Mouse (Mus musculus) intestine, embryonic 14.5 days (tissue): Measurements from ENCODE around the gene Hsd3b6. TPM values are rescaled to one million over a fixed set of nuclear protein-coding genes. Genes with fewer than 3 reads are reported as not detected.

Experiments used
- ATAC-seq: fragments of 200-750 bp; cut with Nextera tagmentation; replicated peaks from 2 replicates; pipeline ENCODE4 v1.8.0; 2017; ENCODE audit warnings: low read depth, moderate number of reproducible peaks, moderate TSS enrichment, moderate library complexity; ENCODE audit not compliant: low FRiP score, low TSS enrichment
- DNase-seq: peaks from one replicate; pipeline ENCODE4 v3.0.0-alpha.2; 2018; ENCODE audit warnings: low spot score
- H3K27ac ChIP-seq: fragments of 300-500 bp; sonication (generic); 2 replicates; pipeline ENCODE4 v1.5.1; 2014; ENCODE audit warnings: low read depth, mild to moderate bottlenecking, control low read depth
- H3K27me3 ChIP-seq: fragments of 300-500 bp; sonication (generic); replicated peaks from 2 replicates; pipeline ENCODE4 v1.6.1; 2014; ENCODE audit warnings: low read length, control low read depth; ENCODE audit not compliant: control insufficient read depth, insufficient read depth
- H3K36me3 ChIP-seq: fragments of 300-500 bp; sonication (generic); 2 replicates; pipeline ENCODE4 v1.6.1; 2014; ENCODE audit warnings: low read length, control low read depth; ENCODE audit not compliant: control insufficient read depth, insufficient read depth
- H3K4me1 ChIP-seq: fragments of 300-500 bp; sonication (generic); replicated peaks from 2 replicates; pipeline ENCODE4 v1.6.1; 2014; ENCODE audit warnings: low read length, control low read depth, mixed read lengths; ENCODE audit not compliant: control insufficient read depth, insufficient read depth
- H3K4me2 ChIP-seq: fragments of 300-500 bp; sonication (generic); 2 replicates; pipeline ENCODE4 v1.6.1; 2014; ENCODE audit warnings: low read length
- H3K4me3 ChIP-seq: fragments of 300-500 bp; sonication (generic); 2 replicates; pipeline ENCODE4 v1.5.1; 2014; ENCODE audit warnings: low read depth, low read length, control low read depth, mixed read lengths
- H3K9ac ChIP-seq: fragments of 300-500 bp; sonication (generic); 2 replicates; pipeline ENCODE4 v1.6.1; 2014; ENCODE audit warnings: mild to moderate bottlenecking, low read length
- H3K9me3 ChIP-seq: fragments of 300-500 bp; sonication (generic); 2 replicates; pipeline ENCODE4 v1.6.1; 2016; ENCODE audit warnings: low read length, control low read depth; ENCODE audit not compliant: control insufficient read depth
- WGBS: fragments of 180-500 bp; shearing (Covaris S2); extraction: QIAGEN DNeasy Blood & Tissue Kit; methylation state at CpG from one replicate; pipeline ENCODE4 v1.1.7; 2014; 5-methylcytosine and 5-hydroxymethylcytosine counted together
- polyA plus RNA-seq: library from polyadenylated mRNA; unstranded; fragments of >200 nt; fragmentation: Nextera tagmentation; extraction: Ambion mirVana; gene quantifications from 2 replicates; pipeline ENCODE4 v1.2.1, GENCODE M21; 2014

Gene Hsd3b6
- polyA plus RNA-seq = 1.1 and 1.3 TPM in 2 replicates

DNA sequence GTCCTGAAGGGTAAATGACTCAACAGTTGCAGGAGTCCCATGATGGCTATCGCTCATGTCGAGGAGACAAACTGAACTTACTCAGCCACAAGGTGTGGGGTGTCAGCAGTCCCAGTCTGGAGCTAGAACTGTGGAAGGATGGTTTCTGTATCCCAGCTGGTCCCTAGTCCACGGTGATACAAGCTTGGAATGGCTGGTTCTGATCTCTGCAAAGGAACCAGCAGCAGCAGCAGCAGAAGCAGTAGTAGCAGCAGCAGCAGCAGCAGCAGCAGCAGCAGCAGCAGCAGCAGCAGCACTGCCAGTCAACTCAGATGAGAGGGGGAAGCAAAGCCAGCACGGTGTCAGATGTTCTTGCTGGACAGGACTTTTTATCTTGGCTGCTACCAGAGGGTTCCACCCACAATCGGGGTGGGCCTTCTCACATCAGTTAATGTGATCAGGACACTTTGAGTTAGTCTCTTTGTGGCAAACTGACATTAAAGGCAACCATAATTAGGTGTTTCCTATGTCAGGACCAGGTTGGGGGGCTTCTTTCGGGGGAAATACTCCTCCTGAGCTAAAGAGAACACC lies at the start of gene Hsd3b6:
Gene Hsd3b6, minus strand, starts transcription at position 343 of the 570 bp plus-strand sequence.
- Histone ChIP-seq H3K4me1 (no peaks in the 10 kb centered on the region), H3K9me3 (no peaks in the 10 kb centered on the region), H3K27ac (no peak within 1 kb of the TSS), H3K36me3 (no peaks in the 10 kb centered on the region), H3K9ac (no peak within 1 kb of the TSS), H3K4me3 (no peak within 1 kb of the TSS), H3K27me3 (no peaks in the 10 kb centered on the region), H3K4me2 (no peak within 1 kb of the TSS)
- DNase-seq (no peak), ATAC-seq (no peak)
- WGBS = 70% methylated on average over 6 of the region's 6 CpGs

DNA sequence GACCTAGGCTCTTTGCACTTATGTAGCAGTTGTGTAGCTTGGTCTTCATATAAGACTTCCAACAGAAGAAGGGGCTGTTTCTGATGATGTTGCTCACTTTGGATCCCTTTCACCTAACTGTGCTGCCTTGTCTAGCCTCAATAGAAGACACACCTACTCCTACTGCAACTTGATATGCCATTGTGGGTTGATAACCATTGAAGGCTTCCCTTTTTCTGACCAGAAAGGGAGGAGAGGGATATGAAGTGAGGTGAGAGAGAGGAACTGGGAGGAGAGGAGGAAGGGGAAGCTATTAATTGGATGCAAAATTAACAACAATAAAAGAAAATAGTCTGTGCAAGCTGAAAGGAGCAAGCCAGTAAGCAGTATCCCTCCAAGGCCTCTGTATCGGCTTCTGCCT lies 48.6 kb upstream of the Hsd3b6 start:
- Histone ChIP-seq H3K4me1 (no peaks in the 10 kb centered on the region), H3K9me3 (no peaks in the 10 kb centered on the region), H3K36me3 (no peaks in the 10 kb centered on the region), H3K27ac (no peak overlapping the region), H3K9ac (no peak overlapping the region), H3K4me2 (no peak overlapping the region), H3K27me3 (no peaks in the 10 kb centered on the region), H3K4me3 (no peak overlapping the region)
- DNase-seq (no peak), ATAC-seq (no peak)
- 90% methylated on average over 1 of the region's 1 CpGs for WGBS

GRCm38 (mm10) chr3:98859576-98859975 lies 45.3 kb upstream of the Hsd3b6 start, which contains the start of gene Hsd3b1:
Gene Hsd3b1, minus strand, starts transcription at chr3:98859794.
- H3K36me3 ChIP-seq = no peaks in the 10 kb centered on the region
- no peak within 1 kb of the TSS for H3K4me2 ChIP-seq
- no peak within 1 kb of the TSS for H3K27ac ChIP-seq
- no peak within 1 kb of the TSS for H3K9ac ChIP-seq
- no peaks in the 10 kb centered on the region for H3K27me3 ChIP-seq
- no peak within 1 kb of the TSS for H3K4me3 ChIP-seq
- no peaks in the 10 kb centered on the region for H3K4me1 ChIP-seq
- ATAC-seq (no peak), DNase-seq (no peak)
- H3K9me3 ChIP-seq = no peaks in the 10 kb centered on the region
- 82% methylated on average over 3 of the region's 3 CpGs for WGBS

- H3K36me3 ChIP-seq = no peaks in the 10 kb centered on the region
- WGBS = 78% methylated on average over 2 of the region's 2 CpGs
- H3K27me3 ChIP-seq = no peaks in the 10 kb centered on the region
- no peak overlapping the region for H3K4me2 ChIP-seq
- ATAC-seq = no peak
- no peaks in the 10 kb centered on the region for H3K9me3 ChIP-seq
- H3K27ac ChIP-seq = no peak overlapping the region
- H3K9ac ChIP-seq = no peak overlapping the region
- no peak for DNase-seq
- no peaks in the 10 kb centered on the region for H3K4me1 ChIP-seq
- no peak overlapping the region for H3K4me3 ChIP-seq
Measured at GRCm38 (mm10) chr3:98858051-98858450, 43.8 kb upstream of the Hsd3b6 start.

- ATAC-seq = no peak
- 39% methylated on average over 1 of the region's 1 CpGs for WGBS
Measured at GRCm38 (mm10) chr3:98856892-98857291, 42.6 kb upstream of the Hsd3b6 start.

GRCm38 (mm10) chr3:98855160-98855559 lies 40.9 kb upstream of the Hsd3b6 start:
- H3K9me3 ChIP-seq = no peaks in the 10 kb centered on the region
- H3K36me3 ChIP-seq = no peaks in the 10 kb centered on the region
- DNase-seq = no peak
- no peak for ATAC-seq
- WGBS = 63% methylated on average over 3 of the region's 3 CpGs
- no peak overlapping the region for H3K27ac ChIP-seq
- no peak overlapping the region for H3K4me3 ChIP-seq
- H3K4me2 ChIP-seq = no peak overlapping the region
- no peaks in the 10 kb centered on the region for H3K27me3 ChIP-seq
- H3K4me1 ChIP-seq = no peaks in the 10 kb centered on the region
- no peak overlapping the region for H3K9ac ChIP-seq

More at GRCm38 (mm10) chr3:98856892-98857291, 42.6 kb upstream of the Hsd3b6 start:
- DNase-seq = no peak
- H3K27ac ChIP-seq = no peak overlapping the region
- H3K4me1 ChIP-seq = no peaks in the 10 kb centered on the region
- no peaks in the 10 kb centered on the region for H3K9me3 ChIP-seq
- no peak overlapping the region for H3K9ac ChIP-seq
- no peaks in the 10 kb centered on the region for H3K27me3 ChIP-seq
- H3K4me2 ChIP-seq = no peak overlapping the region
- H3K36me3 ChIP-seq = no peaks in the 10 kb centered on the region
- H3K4me3 ChIP-seq = no peak overlapping the region

DNA sequence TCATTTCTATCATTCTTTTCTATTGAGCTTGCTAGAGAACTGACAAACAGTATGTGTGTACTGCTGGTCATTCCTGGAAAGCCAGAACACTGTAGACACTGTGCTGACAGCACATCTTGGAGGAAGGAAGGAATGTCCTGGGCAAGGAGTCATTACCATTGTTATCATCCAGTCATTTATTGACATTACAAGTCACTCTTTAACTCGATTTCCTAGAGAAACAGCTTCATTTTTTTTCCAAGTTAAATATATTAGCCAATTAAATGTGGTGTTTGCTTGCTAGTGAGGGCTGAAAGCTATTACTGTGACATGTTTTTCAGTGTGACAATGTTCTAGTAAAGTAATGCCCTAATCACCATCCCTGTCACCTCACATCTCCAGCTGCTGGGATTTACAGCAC lies 39.4 kb upstream of the Hsd3b6 start:
- Histone ChIP-seq H3K27ac (no peak overlapping the region), H3K9me3 (no peaks in the 10 kb centered on the region), H3K4me1 (no peaks in the 10 kb centered on the region), H3K27me3 (no peaks in the 10 kb centered on the region), H3K4me2 (no peak overlapping the region), H3K36me3 (no peaks in the 10 kb centered on the region), H3K4me3 (no peak overlapping the region), H3K9ac (no peak overlapping the region)
- no peak for DNase-seq
- 0 out of 2 replicates have a peak, but pooled peaks have one; percentile 55 for ATAC-seq
- WGBS = 24% methylated on average over 1 of the region's 1 CpGs

- H3K4me3 ChIP-seq = no peak overlapping the region
- H3K4me2 ChIP-seq = no peak overlapping the region
- H3K36me3 ChIP-seq = no peaks in the 10 kb centered on the region
- no peak for ATAC-seq
- H3K27ac ChIP-seq = no peak overlapping the region
- H3K27me3 ChIP-seq = no peaks in the 10 kb centered on the region
- no peak overlapping the region for H3K9ac ChIP-seq
- H3K4me1 ChIP-seq = no peaks in the 10 kb centered on the region
- no peak for DNase-seq
- no peaks in the 10 kb centered on the region for H3K9me3 ChIP-seq
- WGBS = 93% methylated on average over 3 of the region's 3 CpGs
Measured at GRCm38 (mm10) chr3:98853051-98853450, 38.8 kb upstream of the Hsd3b6 start.

DNA sequence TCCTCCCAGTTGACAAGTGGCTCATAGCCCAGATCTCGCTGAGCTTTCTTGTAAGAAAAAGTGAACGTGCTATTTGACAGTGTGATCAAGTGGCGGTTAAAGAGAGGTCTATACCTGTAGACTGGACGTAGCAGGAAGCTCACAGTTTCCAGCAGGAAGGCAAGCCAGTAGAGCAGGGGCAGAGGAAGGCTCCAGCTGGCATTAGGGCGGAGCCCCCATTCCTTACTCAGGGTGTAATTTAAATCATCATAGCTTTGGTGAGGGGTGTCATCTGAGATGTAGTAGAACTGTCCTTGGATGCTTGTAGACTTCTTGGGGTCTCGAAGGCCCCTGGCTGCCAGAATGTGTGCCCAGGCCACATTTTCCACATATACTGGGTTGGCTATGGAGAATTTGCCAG lies 38.4 kb upstream of the Hsd3b6 start:
- 81% methylated on average over 6 of the region's 6 CpGs for WGBS
- Histone ChIP-seq H3K4me3 (no peak overlapping the region), H3K9ac (no peak overlapping the region), H3K27ac (no peak overlapping the region), H3K4me2 (no peak overlapping the region), H3K9me3 (no peaks in the 10 kb centered on the region), H3K4me1 (no peaks in the 10 kb centered on the region), H3K27me3 (no peaks in the 10 kb centered on the region), H3K36me3 (no peaks in the 10 kb centered on the region)
- DNase-seq (no peak), ATAC-seq (no peak)
